Mouse (Mus musculus) kidney, postnatal 0 days (tissue): ENCODE results near the gene BC024063. TPM values are rescaled to one million over a fixed set of nuclear protein-coding genes. Genes with fewer than 3 reads are reported as not detected.

Experiments
- ATAC-seq: fragments of 200-750 bp; cut with Nextera tagmentation; replicated peaks from 2 replicates; pipeline ENCODE4 v1.8.0; 2017; ENCODE audit warnings: low read depth, moderate number of reproducible peaks, moderate TSS enrichment, moderate library complexity; ENCODE audit not compliant: low FRiP score
- DNase-seq: peaks from one replicate; pipeline ENCODE4 v3.0.0-alpha.2; 2016; ENCODE audit warnings: low spot score
- H3K27ac ChIP-seq: fragments of 300-500 bp; sonication (generic); 2 replicates; pipeline ENCODE4 v1.5.1; 2014; ENCODE audit warnings: mild to moderate bottlenecking
- H3K27me3 ChIP-seq: fragments of 300-500 bp; sonication (generic); 2 replicates; pipeline ENCODE4 v1.6.1; 2014; ENCODE audit warnings: low read length, mixed read lengths; ENCODE audit not compliant: insufficient read depth
- H3K36me3 ChIP-seq: fragments of 300-500 bp; sonication (generic); 2 replicates; pipeline ENCODE4 v1.6.1; 2014; ENCODE audit warnings: low read length, mixed read lengths; ENCODE audit not compliant: insufficient read depth
- H3K4me1 ChIP-seq: fragments of 300-500 bp; sonication (generic); replicated peaks from 2 replicates; pipeline ENCODE4 v1.6.1; 2014; ENCODE audit warnings: antibody characterized with exemption, low read length, mixed read lengths; ENCODE audit not compliant: insufficient read depth
- H3K4me2 ChIP-seq: fragments of 300-500 bp; sonication (generic); 2 replicates; pipeline ENCODE4 v1.6.1; 2014; ENCODE audit warnings: mild to moderate bottlenecking, low read length, moderate library complexity, mixed read lengths
- H3K4me3 ChIP-seq: fragments of 300-500 bp; sonication (generic); replicated peaks from 2 replicates; pipeline ENCODE4 v1.5.1; 2014; ENCODE audit warnings: low read depth, low read length
- H3K9ac ChIP-seq: fragments of 300-500 bp; sonication (generic); 2 replicates; pipeline ENCODE4 v1.6.1; 2014; ENCODE audit warnings: low read depth, low read length
- H3K9me3 ChIP-seq: fragments of 300-500 bp; sonication (generic); replicated peaks from 2 replicates; pipeline ENCODE4 v1.6.1; 2016; ENCODE audit warnings: low read length, inconsistent platforms, mixed read lengths
- CTCF ChIP-seq: IDR thresholded peaks from 2 replicates; pipeline ENCODE4 v1.5.1; 2016; ENCODE audit warnings: antibody characterized with exemption, low read depth, mild to moderate bottlenecking, moderate library complexity
- WGBS: fragments of 180-500 bp; shearing (Covaris S2); extraction: QIAGEN DNeasy Blood & Tissue Kit; methylation state at CpG from one replicate; pipeline ENCODE4 v1.1.7; 2014; 5-methylcytosine and 5-hydroxymethylcytosine counted together
- polyA plus RNA-seq: library from polyadenylated mRNA; unstranded; fragments of >200 nt; fragmentation: Nextera tagmentation; extraction: Ambion mirVana; gene quantifications from 2 replicates; pipeline ENCODE4 v1.2.1, GENCODE M21; 2015

The BC024063 gene
- polyA plus RNA-seq, 1 experiment from 2014 or later, result 3.7 TPM

- no peaks in the 10 kb centered on the region for H3K27me3 ChIP-seq
- no peak overlapping the region for H3K9ac ChIP-seq
- no peak overlapping the region for H3K4me3 ChIP-seq
- H3K27ac ChIP-seq, result no peak overlapping the region
- no peak overlapping the region for H3K4me2 ChIP-seq
- DNase-seq, result no peak
- no peaks in the 10 kb centered on the region for H3K4me1 ChIP-seq
- TF ChIP-seq CTCF, result no peak
- 87% methylated on average over 3 of the region's 3 CpGs for WGBS
- ATAC-seq, result no peak
- H3K36me3 ChIP-seq, result no peaks in the 10 kb centered on the region
- H3K9me3 ChIP-seq, result peaks cover 10% of the 10 kb centered on the region
Measured at GRCm38 (mm10) chr10:82117206-82117605, 34.1 kb downstream of the BC024063 start.

DNA sequence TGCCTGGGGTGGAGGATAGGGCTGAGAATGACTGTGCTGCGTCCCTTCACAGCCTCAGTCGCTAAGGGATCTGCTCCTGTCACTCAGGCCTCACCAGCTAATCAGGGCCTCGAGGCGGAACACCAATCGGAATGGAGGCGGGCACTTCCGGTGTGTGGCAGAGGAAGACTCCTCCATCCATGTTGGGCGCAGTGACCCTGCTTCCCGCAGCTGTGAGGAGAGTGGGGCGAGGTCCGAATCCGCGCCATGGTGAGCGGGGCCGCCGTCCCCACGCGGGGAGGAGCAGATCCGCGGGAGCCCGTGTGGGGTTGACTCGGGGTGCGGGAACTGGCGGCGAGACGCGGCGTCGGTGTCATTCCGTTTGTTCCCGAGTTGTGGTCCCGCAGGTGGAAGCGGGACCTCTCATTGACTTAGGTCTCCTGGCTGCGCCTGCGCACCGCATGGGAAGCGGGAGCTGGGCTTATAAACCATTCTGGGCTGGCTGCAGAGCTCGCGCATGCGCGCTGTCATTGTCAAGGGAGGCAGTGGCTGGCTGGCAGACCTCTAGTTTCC is 44.8 kb downstream of the BC024063 start, which contains the start of gene AU041133:
Gene AU041133, plus strand, starts transcription at position 164 of the 552 bp plus-strand sequence.
- peak within 1 kb of the TSS; percentile 64 for H3K9ac ChIP-seq
- H3K27me3 ChIP-seq, result no peaks in the 10 kb centered on the region
- DNase-seq (peak; percentile 92), ATAC-seq (peak; percentile 99)
- under 1% methylated on average over 41 of the region's 41 CpGs for WGBS
- no peaks in the 10 kb centered on the region for H3K4me1 ChIP-seq
- H3K4me2 ChIP-seq, result peak within 1 kb of the TSS; percentile 64
- TF ChIP-seq CTCF, result no peak
- peak within 1 kb of the TSS; percentile 68 for H3K4me3 ChIP-seq
- no peaks in the 10 kb centered on the region for H3K36me3 ChIP-seq
- peaks cover 7% of the 10 kb centered on the region; the same call in 1 of the 2 replicates for H3K9me3 ChIP-seq
- H3K27ac ChIP-seq, result peak within 1 kb of the TSS; percentile 81

- Histone ChIP-seq H3K27me3 (no peaks in the 10 kb centered on the region), H3K4me2 (no peak overlapping the region), H3K36me3 (peaks cover 29% of the 10 kb centered on the region), H3K9ac (no peak overlapping the region), H3K4me3 (no peak overlapping the region), H3K4me1 (no peaks in the 10 kb centered on the region), H3K27ac (no peak overlapping the region), H3K9me3 (peaks cover 20% of the 10 kb centered on the region)
- ATAC-seq (no peak), DNase-seq (no peak)
- no peak for TF ChIP-seq CTCF
- 100% methylated on average over 1 of the region's 1 CpGs for WGBS
Measured at GRCm38 (mm10) chr10:82145282-82145681, 62.1 kb downstream of the BC024063 start.

GRCm38 (mm10) chr10:82147571-82147970 is 64.4 kb downstream of the BC024063 start:
- Histone ChIP-seq H3K4me2 (no peak overlapping the region), H3K36me3 (peaks cover 45% of the 10 kb centered on the region), H3K4me1 (no peaks in the 10 kb centered on the region), H3K27ac (no peak overlapping the region), H3K27me3 (no peaks in the 10 kb centered on the region), H3K4me3 (no peak overlapping the region), H3K9ac (no peak overlapping the region), H3K9me3 (peaks cover 31% of the 10 kb centered on the region)
- ATAC-seq, result no peak
- no peak for TF ChIP-seq CTCF
- no peak for DNase-seq
- WGBS, result 83% methylated on average over 4 of the region's 4 CpGs

Other genes with a start within 250 kb of the BC024063 start
- gene Gm32687, start 219.4 kb upstream of the BC024063 start, polyA plus RNA-seq, result 8.6 and 9.0 TPM in 2 replicates
- gene Zfp781, start 152.9 kb upstream of the BC024063 start, polyA plus RNA-seq, result 3.0 TPM in 2 replicates
- 9.1 TPM in 2 replicates for gene Zfp873, start 35.2 kb upstream of the BC024063 start, polyA plus RNA-seq
- 5.9 and 6.4 TPM in 2 replicates for gene AU041133, start 44.7 kb downstream of the BC024063 start, polyA plus RNA-seq
- gene Zfp938, start 157.9 kb downstream of the BC024063 start, polyA plus RNA-seq, result 16.4 and 17.0 TPM in 2 replicates
- not detected in 2 replicates for gene 4932415D10Rik, start 233.2 kb downstream of the BC024063 start, polyA plus RNA-seq